Comparison of ENCODE assay signal across 10 mouse cellular contexts in genomic region chr9:118928656-118929055, GRCm38 (mm10). TPM values are rescaled to one million over a fixed set of nuclear protein-coding genes. Genes with fewer than 3 reads are reported as not detected.
DNase-seq lines count a peak whose midpoint lies in the region; ATAC-seq and TF ChIP-seq lines count a peak whose summit lies in the region.
"Had no signal": no experiment of that assay in that cellular context is flagged by ENCODE, and none has a peak within 500 bp of the region (broad histone marks: within the 10 kb centered on the region; RNA-seq: fewer than 3 reads in every experiment).

No protein-coding gene starts in this region.

- peak overlapping the region; percentile 78 for H3K27ac ChIP-seq in gastrocnemius, adult 2 months
- H3K27ac ChIP-seq in kidney, adult 2 months (ENCODE audit: insufficient read depth, low read depth, low read length) = peak overlapping the region; percentile 61
- peak overlapping the region; percentile 8; the same call in 1 of the 2 replicates for H3K27ac ChIP-seq in lung, embryonic 14.5 days (ENCODE audit: low read depth)

- WGBS in kidney, adult 2 months = 19% methylated on average over 7 of the region's 7 CpGs
- WGBS in lung, embryonic 14.5 days = 8% methylated on average over 7 of the region's 7 CpGs

- H3K4me3 ChIP-seq in gastrocnemius, adult 2 months = peak overlapping the region; percentile 94
- no peak overlapping the region for H3K4me3 ChIP-seq in kidney, adult 2 months (ENCODE audit: insufficient read depth, low read depth, low read length)
- H3K4me3 ChIP-seq in lung, embryonic 14.5 days (ENCODE audit: low read depth, low read length) = peak overlapping the region; percentile 11; the same call in 1 of the 2 replicates
- H3K4me3 ChIP-seq: myocyte had no signal

- no peaks in the 10 kb centered on the region for H3K27me3 ChIP-seq in kidney, adult 2 months (replicated peaks; ENCODE audit: control insufficient read depth, insufficient read depth, low read length)
- H3K27me3 ChIP-seq in lung, embryonic 14.5 days (ENCODE audit: insufficient read depth, low read length) = no peaks in the 10 kb centered on the region

- DNase-seq in gastrocnemius, adult 2 months = no peak
- no peak for DNase-seq in gastrocnemius, postnatal 10 days
- DNase-seq in brain, adult 2 months (ENCODE audit: low read depth, low spot score) = peak; percentile 46
- DNase-seq in kidney, adult 2 months = peak; percentile 89
- peak; percentile 69 for DNase-seq in lung, embryonic 14.5 days
- no peak for DNase-seq in spleen, postnatal 4 days (ENCODE audit: low spot score in 2 of 2)
- DNase-seq in ovary, postnatal 10 days (ENCODE audit: low spot score) = no peak
- no peak for DNase-seq in spleen, adult 12 weeks (ENCODE audit: low spot score)
- DNase-seq: thymus, postnatal 4 days had no signal

- no peaks in the 10 kb centered on the region for H3K36me3 ChIP-seq in kidney, adult 2 months (ENCODE audit: control insufficient read depth, insufficient read depth, low read length)
- H3K36me3 ChIP-seq in lung, embryonic 14.5 days (ENCODE audit: insufficient read depth) = no peaks in the 10 kb centered on the region

- H3K4me1 ChIP-seq in kidney, adult 2 months (ENCODE audit: control insufficient read depth, insufficient read depth, low read length) = peaks cover 17% of the 10 kb centered on the region
- peaks cover 27% of the 10 kb centered on the region for H3K4me1 ChIP-seq in lung, embryonic 14.5 days (ENCODE audit: insufficient read depth)

- H3K9ac ChIP-seq in lung, embryonic 14.5 days = peak overlapping the region; percentile 16; the same call in 1 of the 2 replicates

- H3K9me3 ChIP-seq in lung, embryonic 14.5 days (ENCODE audit: low read depth, low read length) = no peaks in the 10 kb centered on the region

- intact Hi-C loops in gastrocnemius, adult 2 months (cut with DNase I) = no loop called here

- TF ChIP-seq POLR2A in kidney, adult 2 months (IDR thresholded peaks at IDR 0.05; ENCODE audit: low read depth, low read length) = no peak

- ATAC-seq in lung, embryonic 14.5 days (ENCODE audit: insufficient read depth) = no peak

- no peak for TF ChIP-seq CTCF in gastrocnemius, adult 2 months (IDR thresholded peaks at IDR 0.05)
- no peak for TF ChIP-seq CTCF in kidney, adult 2 months (conservative IDR thresholded peaks at IDR 0.05; ENCODE audit: insufficient read depth, insufficient read length, low read depth, low read length)
- TF ChIP-seq CTCF in lung, embryonic 14.5 days (IDR thresholded peaks at IDR 0.05; ENCODE audit: low read depth) = no peak

- H3K4me2 ChIP-seq in lung, embryonic 14.5 days = peak overlapping the region; percentile 99

RNA-seq across cellular contexts. Expression of gene Ctdspl, which starts 2.4 kb away (rescaled TPM):
- 1 to 10 TPM; 3.5 to 5.9 TPM for total RNA-seq in gastrocnemius, adult 2 months (2021)
- 10 to 100 TPM; 14.5 to 14.6 TPM for total RNA-seq in gastrocnemius, postnatal 10 days (2021)
- polyA plus RNA-seq in kidney, adult 2 months (2012; rRNA removed) = 39.2 and 40.3 TPM in 2 replicates
- polyA plus RNA-seq in lung, embryonic 14.5 days (2014; fragmentation: Nextera tagmentation; extraction: Ambion mirVana) = 20.1 and 22.9 TPM in 2 replicates

Comparison
In these comparisons a context has a peak if more than half of its experiments do, and no peak if none do; other contexts are left out.
1. DNase-seq: peak in brain, adult 2 months (single experiment), kidney, adult 2 months (single experiment) and lung, embryonic 14.5 days (single experiment); none in gastrocnemius, adult 2 months (single experiment), gastrocnemius, postnatal 10 days (single experiment), spleen, postnatal 4 days (0 of 2), ovary, postnatal 10 days (single experiment) and spleen, adult 12 weeks (single experiment).
2. H3K27ac ChIP-seq: peak in every context shown above with its lines; median percentile 78 in gastrocnemius, adult 2 months; 61 in kidney, adult 2 months; 8 in lung, embryonic 14.5 days.